Mouse (Mus musculus) CH12.LX (cell line): ENCODE measurements around the gene Rfc1. TPM values are rescaled to one million over a fixed set of nuclear protein-coding genes. Genes with fewer than 3 reads are reported as not detected.
A peak's percentile ranks its signal among the peaks of the same experiment; 100 is the strongest.

Experiments
- DNase-seq: peaks from one replicate; pipeline ENCODE4 v3.0.0-alpha.2; 2013; ENCODE audit errors: extremely low read depth
- H3K27ac ChIP-seq: 2 replicates; pipeline ENCODE4 v1.5.1; 2012; ENCODE audit warnings: low read depth, mild to moderate bottlenecking, control low read depth, moderate library complexity; ENCODE audit not compliant: insufficient read depth
- H3K27me3 ChIP-seq: replicated peaks from 2 replicates; pipeline ENCODE3; 2012; ENCODE audit warnings: inconsistent platforms
- H3K36me3 ChIP-seq, 2 experiments: replicated peaks in 1 of 2; 2 replicates each; pipeline versions ENCODE3 to v1.6.1; 2012; ENCODE audit warnings: inconsistent platforms in 1 of 2, low read length in 1 of 2, mild to moderate bottlenecking in 1 of 2, mixed read lengths in 1 of 2, moderate library complexity in 1 of 2; ENCODE audit not compliant: control insufficient read depth in 1 of 2, insufficient read depth in 1 of 2
- H3K4me1 ChIP-seq, 2 experiments: 2 replicates each; pipeline ENCODE4 v1.6.1; 2012; ENCODE audit warnings: inconsistent platforms in 1 of 2, moderate library complexity in 1 of 2; ENCODE audit not compliant: insufficient read depth in 2 of 2, control insufficient read depth in 1 of 2
- H3K4me2 ChIP-seq: 2 replicates; pipeline ENCODE4 v1.6.1; 2012; ENCODE audit warnings: low read depth, mild to moderate bottlenecking, control low read depth; ENCODE audit not compliant: poor library complexity, insufficient read depth, severe bottlenecking
- H3K4me3 ChIP-seq, 3 experiments: fragments of 150-350 bp in 1 of 3; sonication (generic) in 1 of 3; replicated peaks in 1 of 3; 2 replicates each; pipeline versions ENCODE3 to v1.5.1; 2011 to 2012; ENCODE audit warnings: low read depth in 2 of 3, low read length in 2 of 3, mild to moderate bottlenecking in 2 of 3, moderate library complexity in 2 of 3, control low read depth in 1 of 3, improper control_type of control experiment in 1 of 3, inconsistent platforms in 1 of 3, mixed read lengths in 1 of 3; ENCODE audit not compliant: poor library complexity in 1 of 3
- H3K79me2 ChIP-seq: replicated peaks from 2 replicates; pipeline ENCODE4 v1.6.1; 2012; ENCODE audit warnings: mild to moderate bottlenecking, moderate library complexity; ENCODE audit not compliant: control insufficient read depth, poor library complexity, insufficient read depth, severe bottlenecking; ENCODE audit errors: extremely low read depth
- H3K9ac ChIP-seq: 2 replicates; pipeline ENCODE4 v1.6.1; 2012; ENCODE audit warnings: low read depth, mild to moderate bottlenecking, control low read depth, moderate library complexity; ENCODE audit not compliant: insufficient read depth
- H3K9me3 ChIP-seq: replicated peaks from 2 replicates; pipeline ENCODE3; 2012; ENCODE audit warnings: low read length, inconsistent platforms, mixed read lengths
- BHLHE40 ChIP-seq: IDR thresholded peaks from 2 replicates; pipeline ENCODE4 v1.6.1; 2011; ENCODE audit warnings: mild to moderate bottlenecking, low read depth, low read length, improper control_type of control experiment
- E2F4 ChIP-seq: IDR thresholded peaks from 2 replicates; pipeline ENCODE4 v1.6.1; 2011; ENCODE audit warnings: low read depth, low read length, improper control_type of control experiment; ENCODE audit not compliant: insufficient replicate concordance
- ELF1 ChIP-seq: IDR thresholded peaks from 2 replicates; pipeline ENCODE4 v1.6.1; 2014; ENCODE audit warnings: low read depth, mild to moderate bottlenecking, inconsistent platforms, low read length, improper control_type of control experiment
- ETS1 ChIP-seq: conservative IDR thresholded peaks from 2 replicates; pipeline ENCODE4 v1.6.1; 2012; ENCODE audit warnings: low read depth, mild to moderate bottlenecking, inconsistent platforms, low read length, improper control_type of control experiment, moderate library complexity
- IRF4 ChIP-seq: IDR thresholded peaks from 2 replicates; pipeline ENCODE4 v1.6.1; 2014; ENCODE audit warnings: low read depth, mild to moderate bottlenecking, inconsistent platforms, low read length, improper control_type of control experiment
- JUN ChIP-seq: IDR thresholded peaks from 2 replicates; pipeline ENCODE4 v1.6.1; 2011; ENCODE audit warnings: low read depth, mild to moderate bottlenecking, low read length, improper control_type of control experiment, moderate library complexity; ENCODE audit not compliant: insufficient read depth
- JUND ChIP-seq: conservative IDR thresholded peaks from 2 replicates; pipeline ENCODE4 v1.6.1; 2011; ENCODE audit warnings: low read depth, low read length, improper control_type of control experiment
- KAT2A ChIP-seq: IDR thresholded peaks from 2 replicates; pipeline ENCODE4 v1.6.1; 2012; ENCODE audit warnings: low read length, improper control_type of control experiment, inconsistent platforms; ENCODE audit not compliant: insufficient replicate concordance
- MAX ChIP-seq: IDR thresholded peaks from 2 replicates; pipeline ENCODE4 v1.6.1; 2011; ENCODE audit warnings: low read length, improper control_type of control experiment
- MAZ ChIP-seq: IDR thresholded peaks from 2 replicates; pipeline ENCODE4 v1.6.1; 2012; ENCODE audit warnings: low read depth, mild to moderate bottlenecking, inconsistent platforms, low read length, improper control_type of control experiment, moderate library complexity
- MYC ChIP-seq: IDR thresholded peaks from 2 replicates; pipeline ENCODE4 v1.6.1; 2011; ENCODE audit warnings: low read depth, mild to moderate bottlenecking, improper control_type of control experiment, low read length
- NELFE ChIP-seq: IDR thresholded peaks from 2 replicates; pipeline ENCODE4 v1.6.1; 2011; ENCODE audit warnings: low read depth, low read length, improper control_type of control experiment
- POLR2A ChIP-seq: IDR thresholded peaks from 2 replicates; pipeline ENCODE4 v1.6.1; 2011; ENCODE audit warnings: low read depth, mild to moderate bottlenecking, improper control_type of control experiment, low read length
- RAD21 ChIP-seq: IDR thresholded peaks from 2 replicates; pipeline ENCODE4 v1.6.1; 2011; ENCODE audit warnings: low read depth, mild to moderate bottlenecking, low read length, improper control_type of control experiment, moderate library complexity
- RCOR1 ChIP-seq: conservative IDR thresholded peaks from 2 replicates; pipeline ENCODE4 v1.6.1; 2012; ENCODE audit warnings: low read depth, mild to moderate bottlenecking, inconsistent platforms, low read length, improper control_type of control experiment
- UBTF ChIP-seq: IDR thresholded peaks from 2 replicates; pipeline ENCODE4 v1.6.1; 2012; ENCODE audit warnings: low read depth, mild to moderate bottlenecking, inconsistent platforms, low read length, improper control_type of control experiment, moderate library complexity
- USF1 ChIP-seq: IDR thresholded peaks from 2 replicates; pipeline ENCODE4 v1.6.1; 2014; ENCODE audit warnings: low read depth, mild to moderate bottlenecking, inconsistent platforms, low read length, improper control_type of control experiment
- ZKSCAN1 ChIP-seq: IDR thresholded peaks from 2 replicates; pipeline ENCODE4 v1.6.1; 2012; ENCODE audit warnings: low read depth, inconsistent platforms, low read length, improper control_type of control experiment, borderline replicate concordance
- ZMIZ1 ChIP-seq: IDR thresholded peaks from 2 replicates; pipeline ENCODE4 v1.6.1; 2012; ENCODE audit warnings: low read depth, mild to moderate bottlenecking, inconsistent platforms, low read length, improper control_type of control experiment
- dilution Hi-C: fragments of 300-500 bp; cut with MboI; formaldehyde crosslinking; loops from 2 replicates; pipeline ENCODE4 v1.14.3; 2020; ENCODE audit warnings: low sequenced_read_pairs; ENCODE audit not compliant: extremely low pct_unique_long_range_greater_than_20kb, extremely low pct_ligation_motif_present
- in situ Hi-C: fragments of 300-500 bp; cut with MboI; formaldehyde crosslinking; loops from 3 replicates; pipeline ENCODE4 v1.14.3; 2019; ENCODE audit warnings: low sequenced_read_pairs, low pct_ligation_motif_present, low pct_unique_long_range_greater_than_20kb, mixed read lengths
- polyA plus RNA-seq: library from polyadenylated mRNA; unstranded; fragments of >175 nt; gene quantifications from 2 replicates; pipeline ENCODE4 v1.2.1, GENCODE M21; 2012; ENCODE audit warnings: low read depth; ENCODE audit not compliant: insufficient read length
- total RNA-seq, 2 experiments: library from RNA; depleted of rRNA; stranded (reverse); fragments of 300-350 nt in 1 of 2; fragments of >200 nt in 1 of 2; gene quantifications; 2 replicates each; pipeline ENCODE4 v1.2.3; 2012 to 2014

Gene Rfc1
- total and polyA plus RNA-seq, 3 experiments: 64.9 to 83.1 (median 80.8) TPM

DNA sequence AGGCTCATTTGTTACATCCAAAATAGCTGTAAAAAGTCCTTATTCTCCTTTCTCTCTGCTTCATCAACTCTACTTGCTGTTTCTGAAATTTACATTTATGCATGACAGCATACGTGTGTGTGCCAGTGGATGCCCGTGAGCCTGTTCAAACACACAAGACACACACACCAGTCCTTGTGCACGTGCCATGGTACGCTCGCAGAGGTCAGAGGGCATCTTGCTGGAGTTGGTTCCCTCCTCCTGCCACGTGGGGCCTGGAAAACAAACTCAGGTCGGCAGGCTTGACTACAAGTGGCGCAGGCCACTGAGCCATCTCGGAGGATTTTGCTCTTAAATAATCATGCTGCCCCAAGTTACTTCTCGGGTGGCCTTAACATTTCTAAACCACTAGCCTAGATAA lies 15.0 kb upstream of the Rfc1 start:
- Histone ChIP-seq H3K9me3 (peaks cover 2% of the 10 kb centered on the region), H3K79me2 (no peaks in the 10 kb centered on the region), H3K36me3 (no peaks in the 10 kb centered on the region), H3K4me2 (no peak overlapping the region), H3K4me1 (no peaks in the 10 kb centered on the region), H3K27ac (no peak overlapping the region), H3K27me3 (peaks cover 7% of the 10 kb centered on the region), H3K4me3 (no peak overlapping the region), H3K9ac (no peak overlapping the region)
- DNase-seq: no peak
- TF ChIP-seq ELF1 (no peak), ZMIZ1 (no peak), ZKSCAN1 (no peak), BHLHE40 (0 out of 2 replicates have a peak, but pooled peaks have one; percentile 17), MAZ (no peak), UBTF (no peak)
- dilution Hi-C loops: no loop called here
- in situ Hi-C loops: no loop called here

GRCm38 (mm10) chr5:65348168-65348567 lies 12.7 kb upstream of the Rfc1 start, which contains the start of gene Klb:
Gene Klb (plus strand): TSS chr5:65348314.
- no peak within 1 kb of the TSS for H3K4me2 ChIP-seq
- no peaks in the 10 kb centered on the region for H3K4me1 ChIP-seq
- in situ Hi-C loops: no loop called here
- H3K27me3 ChIP-seq: peaks cover 7% of the 10 kb centered on the region
- TF ChIP-seq E2F4 (no peak), POLR2A (no peak), JUND (no peak), MAX (no peak), ETS1 (no peak), NELFE (no peak)
- H3K9me3 ChIP-seq: no peaks in the 10 kb centered on the region
- no peak within 1 kb of the TSS for H3K9ac ChIP-seq
- H3K4me3 ChIP-seq: no peak within 1 kb of the TSS
- H3K36me3 ChIP-seq: no peaks in the 10 kb centered on the region
- no peak for DNase-seq
- no peak within 1 kb of the TSS for H3K27ac ChIP-seq
- no peaks in the 10 kb centered on the region for H3K79me2 ChIP-seq
- dilution Hi-C loops: no loop called here

- Histone ChIP-seq H3K36me3 (no peaks in the 10 kb centered on the region), H3K9me3 (no peaks in the 10 kb centered on the region), H3K4me1 (peaks cover 2 to 4% of the 10 kb centered on the region in 2 experiments; a peak in 3 of 4 replicates), H3K27ac (no peak overlapping the region), H3K27me3 (no peaks in the 10 kb centered on the region), H3K79me2 (no peaks in the 10 kb centered on the region), H3K4me2 (no peak overlapping the region), H3K4me3 (no peak overlapping the region), H3K9ac (no peak overlapping the region)
- dilution Hi-C loops (no loop called here), in situ Hi-C loops (no loop called here)
- TF ChIP-seq RCOR1 (no peak), KAT2A (no peak), MYC (no peak), ZKSCAN1 (no peak), USF1 (no peak), ZMIZ1 (no peak), JUN (no peak), MAZ (no peak), POLR2A (no peak), RAD21 (no peak), IRF4 (no peak)
- no peak for DNase-seq
Observed at GRCm38 (mm10) chr5:65340167-65340566, 4.7 kb upstream of the Rfc1 start.
